In the genomic region with DNA sequence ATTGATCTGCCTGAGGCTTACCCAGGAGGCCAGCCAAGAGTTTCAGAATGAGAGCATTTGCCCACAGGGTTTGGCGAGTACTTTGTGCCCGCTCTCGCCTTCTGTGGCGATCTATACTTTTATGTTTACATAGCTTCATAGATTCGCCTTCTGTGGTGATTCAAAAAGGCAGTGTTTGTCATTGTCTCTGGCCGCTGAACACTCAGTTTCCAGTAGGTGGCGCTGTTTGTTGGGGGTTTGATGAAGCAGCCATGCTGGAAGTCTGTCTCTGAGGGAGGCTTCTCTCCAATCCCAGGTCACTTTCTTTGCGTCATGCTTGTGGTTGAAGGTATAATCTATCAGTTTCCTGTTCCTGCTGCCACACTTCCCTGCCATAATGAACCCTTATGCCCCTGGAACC, we compare ENCODE assay signal across 8 mouse cellular contexts. TPM values are rescaled to one million over a fixed set of nuclear protein-coding genes. Genes with fewer than 3 reads are reported as not detected.
A peak's percentile ranks its signal among the peaks of the same experiment; 100 is the strongest.
DNase-seq lines count a peak whose midpoint lies in the region; ATAC-seq and TF ChIP-seq lines count a peak whose summit lies in the region.

No protein-coding gene starts in this region.

- no peaks in the 10 kb centered on the region for H3K27me3 ChIP-seq in kidney, postnatal 0 days (ENCODE audit: insufficient read depth, low read length)

- no peak overlapping the region for H3K4me3 ChIP-seq in kidney, postnatal 0 days (replicated peaks; ENCODE audit: low read depth, low read length)

- H3K9ac ChIP-seq in kidney, postnatal 0 days (ENCODE audit: low read depth, low read length) = no peak overlapping the region

- 32% methylated on average over 8 of the region's 8 CpGs for WGBS in kidney, postnatal 0 days

- ATAC-seq in cerebellum, adult (ENCODE audit: insufficient number of reproducible peaks, low FRiP score, low TSS enrichment) = no peak
- no peak for ATAC-seq in kidney, postnatal 0 days (replicated peaks; ENCODE audit: low FRiP score, low read depth)

- no peak overlapping the region for H3K27ac ChIP-seq in kidney, postnatal 0 days

- peak; percentile 21 for DNase-seq in cerebellum, adult 11 months
- DNase-seq in urinary bladder, adult 2 months (ENCODE audit: low spot score) = peak; percentile 36
- DNase-seq in urinary bladder, postnatal 10 days (ENCODE audit: low spot score) = no peak
- DNase-seq in embryo, embryonic 9.5 days (ENCODE audit: extremely low spot score) = peak; percentile 71
- peak; percentile 80 for DNase-seq in kidney, postnatal 0 days (ENCODE audit: low spot score)
- peak; percentile 38 for DNase-seq in lung, postnatal 25 days (ENCODE audit: low spot score)
- DNase-seq in spleen, postnatal 10 days (ENCODE audit: low spot score in 2 of 2) = peak; percentile 8 to 56

- H3K9me3 ChIP-seq in kidney, postnatal 0 days (replicated peaks; ENCODE audit: low read length) = no peaks in the 10 kb centered on the region

- H3K4me1 ChIP-seq in kidney, postnatal 0 days (replicated peaks; ENCODE audit: insufficient read depth, low read length) = no peaks in the 10 kb centered on the region

- H3K36me3 ChIP-seq in kidney, postnatal 0 days (ENCODE audit: insufficient read depth, low read length) = no peaks in the 10 kb centered on the region

- peak; percentile 88 for TF ChIP-seq CTCF in kidney, postnatal 0 days (IDR thresholded peaks at IDR 0.05; ENCODE audit: low read depth)

- no peak overlapping the region for H3K4me2 ChIP-seq in kidney, postnatal 0 days (ENCODE audit: low read length)

RNA-seq across cellular contexts. Expression of a gene that starts 22.0 kb away (rescaled TPM):
- not detected in 2 replicates for polyA plus RNA-seq in urinary bladder, adult 2 months (2012; rRNA removed)
- polyA plus RNA-seq in kidney, postnatal 0 days (2015; fragmentation: Nextera tagmentation; extraction: Ambion mirVana) = not detected in 2 replicates

RNA-seq across cellular contexts. Expression of a gene that starts 34.7 kb away (rescaled TPM):
- polyA plus RNA-seq in urinary bladder, adult 2 months (2012; rRNA removed) = not detected in 2 replicates
- not detected in 2 replicates for polyA plus RNA-seq in kidney, postnatal 0 days (2015; fragmentation: Nextera tagmentation; extraction: Ambion mirVana)

RNA-seq across cellular contexts. Expression of a gene that starts 46.3 kb away (rescaled TPM):
- not detected in 2 replicates for polyA plus RNA-seq in urinary bladder, adult 2 months (2012; rRNA removed)
- not detected in 2 replicates for polyA plus RNA-seq in kidney, postnatal 0 days (2015; fragmentation: Nextera tagmentation; extraction: Ambion mirVana)

RNA-seq across cellular contexts. Expression of a gene that starts 52.7 kb away (rescaled TPM):
- polyA plus RNA-seq in urinary bladder, adult 2 months (2012; rRNA removed) = 0.01 TPM in 1 of 2 replicates, not detected in the other
- polyA plus RNA-seq in kidney, postnatal 0 days (2015; fragmentation: Nextera tagmentation; extraction: Ambion mirVana) = 0.04 TPM in 1 of 2 replicates, not detected in the other
